Mouse (Mus musculus): ENCODE data around the gene Gde1. TPM values are rescaled to one million over a fixed set of nuclear protein-coding genes. Genes with fewer than 3 reads are reported as not detected.
A peak's percentile ranks its signal among the peaks of the same experiment; 100 is the strongest.

Gene Gde1
- polyA plus RNA-seq, 1 experiment from 2014 or later: 204 TPM

- no peak overlapping the region for H3K4me2 ChIP-seq (replicated peaks; ENCODE audit: low read depth)
- TF ChIP-seq EP300 (optimal IDR thresholded peaks at IDR 0.05) (no peak), CTCF (IDR thresholded peaks at IDR 0.05; ENCODE audit: low read depth) (no peak)
- 88% methylated on average over 6 of the region's 6 CpGs for WGBS
- 0 out of 2 replicates have a peak, but pooled peaks cover 2% of the 10 kb centered on the region for H3K4me1 ChIP-seq (replicated peaks; ENCODE audit: control insufficient read depth, insufficient read depth)
- H3K9me3 ChIP-seq (ENCODE audit: control insufficient read depth, low read length): no peaks in the 10 kb centered on the region
- H3K9ac ChIP-seq (ENCODE audit: low read length): no peak overlapping the region
- H3K27me3 ChIP-seq (ENCODE audit: control insufficient read depth, insufficient read depth, low read length): no peaks in the 10 kb centered on the region
- ATAC-seq (ENCODE audit: low FRiP score, low TSS enrichment): no peak
- H3K27ac ChIP-seq (replicated peaks): no peak overlapping the region
- no peak for DNase-seq (ENCODE audit: low spot score)
- H3K4me3 ChIP-seq (ENCODE audit: low read depth, low read length): no peak overlapping the region
- H3K36me3 ChIP-seq (ENCODE audit: control insufficient read depth, insufficient read depth, low read length): no peaks in the 10 kb centered on the region
Observed at GRCm38 (mm10) chr7:118742278-118742677, 36.7 kb upstream of the Gde1 start.

- Histone ChIP-seq H3K36me3 (ENCODE audit: control insufficient read depth, insufficient read depth, low read length) (no peaks in the 10 kb centered on the region), H3K27me3 (ENCODE audit: control insufficient read depth, insufficient read depth, low read length) (no peaks in the 10 kb centered on the region), H3K4me3 (ENCODE audit: low read depth, low read length) (peak overlapping the region; percentile 76), H3K9ac (ENCODE audit: low read length) (peak overlapping the region; percentile 72), H3K4me1 (replicated peaks; ENCODE audit: control insufficient read depth, insufficient read depth) (0 out of 2 replicates have a peak, but pooled peaks cover 2% of the 10 kb centered on the region), H3K27ac (replicated peaks) (peak overlapping the region; percentile 59), H3K4me2 (replicated peaks; ENCODE audit: low read depth) (peak overlapping the region; percentile 78), H3K9me3 (ENCODE audit: control insufficient read depth, low read length) (no peaks in the 10 kb centered on the region)
- TF ChIP-seq CTCF (IDR thresholded peaks at IDR 0.05; ENCODE audit: low read depth) (no peak), EP300 (optimal IDR thresholded peaks at IDR 0.05) (no peak)
- peak; percentile 99 for DNase-seq (ENCODE audit: low spot score)
- WGBS: 3% methylated on average over 38 of the region's 41 CpGs
- peak; percentile 97 for ATAC-seq (ENCODE audit: low FRiP score, low TSS enrichment)
Observed at GRCm38 (mm10) chr7:118740532-118741338, 35.2 kb upstream of the Gde1 start.

- Histone ChIP-seq H3K4me1 (replicated peaks; ENCODE audit: control insufficient read depth, insufficient read depth) (0 out of 2 replicates have a peak, but pooled peaks cover 2% of the 10 kb centered on the region), H3K27me3 (ENCODE audit: control insufficient read depth, insufficient read depth, low read length) (no peaks in the 10 kb centered on the region), H3K4me2 (replicated peaks; ENCODE audit: low read depth) (peak within 1 kb of the TSS; percentile 78), H3K9me3 (ENCODE audit: control insufficient read depth, low read length) (no peaks in the 10 kb centered on the region), H3K27ac (replicated peaks) (peak within 1 kb of the TSS; percentile 59), H3K36me3 (ENCODE audit: control insufficient read depth, insufficient read depth, low read length) (no peaks in the 10 kb centered on the region), H3K4me3 (ENCODE audit: low read depth, low read length) (peak within 1 kb of the TSS; percentile 76), H3K9ac (ENCODE audit: low read length) (peak within 1 kb of the TSS; percentile 72)
- ATAC-seq (ENCODE audit: low FRiP score, low TSS enrichment) (peak; percentile 85), DNase-seq (ENCODE audit: low spot score) (peak; percentile 77)
- TF ChIP-seq EP300 (optimal IDR thresholded peaks at IDR 0.05) (no peak), CTCF (IDR thresholded peaks at IDR 0.05; ENCODE audit: low read depth) (peak; percentile 90)
- WGBS: 2% methylated on average over 14 of the region's 16 CpGs
Observed at GRCm38 (mm10) chr7:118739975-118740531, 34.5 kb upstream of the Gde1 start, which contains the start of gene Vps35l. Vps35l (plus strand) TSS chr7:118740226.

- no peaks in the 10 kb centered on the region for H3K27me3 ChIP-seq (ENCODE audit: control insufficient read depth, insufficient read depth, low read length)
- no peak overlapping the region for H3K4me3 ChIP-seq (ENCODE audit: low read depth, low read length)
- ATAC-seq (ENCODE audit: low FRiP score, low TSS enrichment) (no peak), DNase-seq (ENCODE audit: low spot score) (no peak)
- 0 out of 2 replicates have a peak, but pooled peaks cover 2% of the 10 kb centered on the region for H3K36me3 ChIP-seq (ENCODE audit: control insufficient read depth, insufficient read depth, low read length)
- H3K9ac ChIP-seq (ENCODE audit: low read length): no peak overlapping the region
- H3K27ac ChIP-seq (replicated peaks): no peak overlapping the region
- TF ChIP-seq EP300 (optimal IDR thresholded peaks at IDR 0.05) (no peak), CTCF (IDR thresholded peaks at IDR 0.05; ENCODE audit: low read depth) (peak; percentile 36; the same call in 1 of the 2 replicates)
- 67% methylated on average over 1 of the region's 1 CpGs for WGBS
- no peaks in the 10 kb centered on the region for H3K9me3 ChIP-seq (ENCODE audit: control insufficient read depth, low read length)
- 0 out of 2 replicates have a peak, but pooled peaks cover 2% of the 10 kb centered on the region for H3K4me1 ChIP-seq (replicated peaks; ENCODE audit: control insufficient read depth, insufficient read depth)
- H3K4me2 ChIP-seq (replicated peaks; ENCODE audit: low read depth): no peak overlapping the region
Observed at GRCm38 (mm10) chr7:118738730-118739129, 33.2 kb upstream of the Gde1 start.

- no peaks in the 10 kb centered on the region for H3K27me3 ChIP-seq (ENCODE audit: control insufficient read depth, insufficient read depth, low read length)
- TF ChIP-seq CTCF (IDR thresholded peaks at IDR 0.05; ENCODE audit: low read depth): no peak
- TF ChIP-seq EP300 (optimal IDR thresholded peaks at IDR 0.05): no peak
- H3K9ac ChIP-seq (ENCODE audit: low read length): no peak overlapping the region
- no peak for ATAC-seq (ENCODE audit: low FRiP score, low TSS enrichment)
- no peak for DNase-seq (ENCODE audit: low spot score)
- H3K4me2 ChIP-seq (replicated peaks; ENCODE audit: low read depth): no peak overlapping the region
- no peaks in the 10 kb centered on the region for H3K4me1 ChIP-seq (replicated peaks; ENCODE audit: control insufficient read depth, insufficient read depth)
- WGBS: 93% methylated on average over 13 of the region's 13 CpGs
- H3K36me3 ChIP-seq (ENCODE audit: control insufficient read depth, insufficient read depth, low read length): peaks cover 8% of the 10 kb centered on the region; the same call in 1 of the 2 replicates
- no peaks in the 10 kb centered on the region for H3K9me3 ChIP-seq (ENCODE audit: control insufficient read depth, low read length)
- H3K27ac ChIP-seq (replicated peaks): no peak overlapping the region
- no peak overlapping the region for H3K4me3 ChIP-seq (ENCODE audit: low read depth, low read length)
Observed at GRCm38 (mm10) chr7:118733225-118733624, 27.6 kb upstream of the Gde1 start.
